Mouse (Mus musculus) midbrain, embryonic 13.5 days (tissue): ENCODE results near the gene Apbb1ip. TPM values are rescaled to one million over a fixed set of nuclear protein-coding genes. Genes with fewer than 3 reads are reported as not detected.

Experiments
- ATAC-seq: fragments of 200-750 bp; cut with Nextera tagmentation; 2 replicates; pipeline ENCODE4 v1.8.0; 2017; ENCODE audit warnings: mild to moderate bottlenecking, moderate TSS enrichment, moderate library complexity
- H3K27ac ChIP-seq: fragments of 300-500 bp; sonication (generic); 2 replicates; pipeline ENCODE4 v1.5.1; 2015; ENCODE audit warnings: inconsistent platforms, mild to moderate bottlenecking, moderate library complexity
- H3K27me3 ChIP-seq: fragments of 300-500 bp; sonication (generic); 2 replicates; pipeline ENCODE4 v1.6.1; 2015; ENCODE audit warnings: mild to moderate bottlenecking, inconsistent platforms
- H3K36me3 ChIP-seq: fragments of 300-500 bp; sonication (generic); 2 replicates; pipeline ENCODE4 v1.6.1; 2015; ENCODE audit warnings: mild to moderate bottlenecking, inconsistent platforms
- H3K4me1 ChIP-seq: fragments of 300-500 bp; sonication (generic); replicated peaks from 2 replicates; pipeline ENCODE4 v1.6.1; 2015; ENCODE audit warnings: inconsistent platforms
- H3K4me2 ChIP-seq: fragments of 300-500 bp; sonication (generic); replicated peaks from 2 replicates; pipeline ENCODE4 v1.6.1; 2015; ENCODE audit warnings: moderate library complexity, mild to moderate bottlenecking, inconsistent platforms
- H3K4me3 ChIP-seq: fragments of 300-500 bp; sonication (generic); replicated peaks from 2 replicates; pipeline ENCODE4 v1.5.1; 2015; ENCODE audit warnings: mild to moderate bottlenecking, inconsistent platforms
- H3K9ac ChIP-seq: fragments of 300-500 bp; sonication (generic); replicated peaks from 2 replicates; pipeline ENCODE4 v1.6.1; 2015; ENCODE audit warnings: mild to moderate bottlenecking, inconsistent platforms
- H3K9me3 ChIP-seq: fragments of 300-500 bp; sonication (generic); 2 replicates; pipeline ENCODE4 v1.6.1; 2016; ENCODE audit warnings: mild to moderate bottlenecking, inconsistent platforms
- WGBS: fragments of 180-500 bp; shearing (Covaris S2); methylation state at CpG from one replicate; pipeline ENCODE4 v1.1.7; 2015; 5-methylcytosine and 5-hydroxymethylcytosine counted together
- polyA plus RNA-seq: library from polyadenylated mRNA; unstranded; fragments of >200 nt; fragmentation: Nextera tagmentation; extraction: Ambion mirVana; gene quantifications from 2 replicates; pipeline ENCODE4 v1.2.1, GENCODE M21; 2015

Apbb1ip gene
- polyA plus RNA-seq, 1 experiment from 2014 or later, result 1.0 TPM

- Histone ChIP-seq H3K4me1 (no peaks in the 10 kb centered on the region), H3K9me3 (no peaks in the 10 kb centered on the region), H3K27ac (no peak overlapping the region), H3K9ac (no peak overlapping the region), H3K27me3 (no peaks in the 10 kb centered on the region), H3K4me2 (no peak overlapping the region), H3K36me3 (no peaks in the 10 kb centered on the region), H3K4me3 (no peak overlapping the region)
- 77% methylated on average over 2 of the region's 2 CpGs for WGBS
- no peak for ATAC-seq
Measured at GRCm38 (mm10) chr2:22753461-22754075, 20.3 kb upstream of the Apbb1ip start.

DNA sequence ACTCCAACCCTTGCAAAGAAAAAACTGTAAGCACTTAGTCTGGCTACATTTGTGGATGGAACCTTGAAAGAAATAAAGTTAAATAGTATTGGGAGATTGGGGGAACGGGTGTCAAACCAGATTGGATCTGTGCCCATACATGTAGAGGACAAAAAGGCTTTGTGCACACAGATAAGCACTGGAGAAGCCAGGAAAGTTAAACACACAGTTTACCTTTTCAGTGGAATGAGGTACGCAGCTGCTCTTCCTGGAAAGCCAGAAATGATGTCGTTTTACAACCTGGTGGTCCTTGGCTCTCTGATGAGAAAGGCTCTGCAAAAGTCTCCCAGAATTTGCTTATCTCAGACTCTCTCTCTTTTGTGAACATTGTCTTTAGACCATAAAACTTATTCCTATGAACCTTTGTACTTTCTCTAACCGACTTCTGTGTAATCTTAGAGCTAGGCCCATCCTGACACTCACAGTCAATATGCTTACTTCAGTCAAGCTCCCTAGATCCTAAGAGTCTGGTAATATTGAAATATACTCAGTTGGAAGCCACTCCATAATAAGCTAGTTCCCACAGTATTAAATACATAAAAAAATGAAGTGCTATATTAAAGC is 19.6 kb upstream of the Apbb1ip start:
- no peak overlapping the region for H3K9ac ChIP-seq
- H3K27me3 ChIP-seq, result no peaks in the 10 kb centered on the region
- no peak overlapping the region for H3K4me3 ChIP-seq
- ATAC-seq, result no peak
- no peak overlapping the region for H3K27ac ChIP-seq
- 87% methylated on average over 4 of the region's 4 CpGs for WGBS
- no peaks in the 10 kb centered on the region for H3K9me3 ChIP-seq
- no peaks in the 10 kb centered on the region for H3K4me1 ChIP-seq
- no peak overlapping the region for H3K4me2 ChIP-seq
- no peaks in the 10 kb centered on the region for H3K36me3 ChIP-seq

DNA sequence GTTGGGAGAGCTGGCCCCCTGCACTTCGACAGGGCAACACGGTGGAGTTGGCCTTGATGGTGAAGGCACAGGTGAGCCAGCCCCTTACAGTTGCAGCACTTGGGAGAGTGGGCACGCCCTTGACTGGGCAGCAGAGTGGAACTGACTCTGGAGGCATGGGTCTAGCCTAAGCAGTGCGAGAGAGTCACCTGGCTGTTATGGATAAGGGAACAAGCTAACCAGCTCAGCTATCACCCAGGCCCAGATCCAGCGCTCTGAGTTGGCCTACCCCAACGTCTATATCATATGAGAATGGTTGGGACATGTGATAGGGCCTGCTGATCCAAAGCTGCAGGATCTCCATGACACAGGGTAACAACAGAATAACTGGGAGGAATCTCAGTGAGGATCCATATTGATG is 18.3 kb upstream of the Apbb1ip start:
- Histone ChIP-seq H3K4me3 (no peak overlapping the region), H3K4me2 (no peak overlapping the region), H3K9me3 (no peaks in the 10 kb centered on the region), H3K4me1 (no peaks in the 10 kb centered on the region), H3K27ac (no peak overlapping the region), H3K36me3 (no peaks in the 10 kb centered on the region), H3K9ac (no peak overlapping the region), H3K27me3 (no peaks in the 10 kb centered on the region)
- ATAC-seq, result 0 out of 2 replicates have a peak, but pooled peaks have one; percentile 24
- 84% methylated on average over 6 of the region's 6 CpGs for WGBS

DNA sequence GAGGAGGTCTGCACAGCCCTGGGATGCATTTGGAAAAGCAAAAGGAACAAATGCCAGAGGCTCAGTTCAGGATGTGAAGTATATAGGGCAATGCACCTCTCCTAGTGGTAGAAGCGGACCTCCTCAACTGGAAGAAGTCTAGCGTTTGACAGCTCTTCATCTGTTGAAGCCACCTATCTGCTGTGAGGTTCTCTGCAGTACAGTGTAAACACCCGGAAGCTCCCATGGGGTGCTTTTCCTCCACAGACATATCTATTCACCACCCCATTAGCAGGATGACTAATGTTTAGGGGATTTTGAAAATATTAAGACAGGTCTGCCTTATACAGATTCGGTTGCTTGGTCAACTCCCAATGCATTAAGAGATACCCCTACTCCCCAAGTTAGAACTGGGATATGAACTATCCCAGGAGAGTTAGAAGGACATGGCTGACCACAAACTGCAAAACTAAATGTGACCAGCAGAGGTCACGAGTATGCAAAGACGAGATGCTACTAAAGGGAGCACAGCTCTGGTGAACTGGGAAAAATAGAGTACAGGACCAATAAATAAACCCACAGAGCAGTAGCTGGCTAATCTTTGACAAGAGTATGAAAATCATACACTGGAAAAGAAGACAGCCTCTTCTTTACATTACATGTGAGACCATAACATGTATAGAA is 15.5 kb upstream of the Apbb1ip start:
- H3K9ac ChIP-seq, result no peak overlapping the region
- 40% methylated on average over 6 of the region's 6 CpGs for WGBS
- H3K27ac ChIP-seq, result no peak overlapping the region
- H3K36me3 ChIP-seq, result no peaks in the 10 kb centered on the region
- no peaks in the 10 kb centered on the region for H3K4me1 ChIP-seq
- H3K4me2 ChIP-seq, result no peak overlapping the region
- H3K27me3 ChIP-seq, result no peaks in the 10 kb centered on the region
- ATAC-seq, result peak; percentile 69; the same call in 1 of the 2 replicates
- no peaks in the 10 kb centered on the region; the same call in 1 of the 2 replicates for H3K9me3 ChIP-seq
- H3K4me3 ChIP-seq, result no peak overlapping the region

DNA sequence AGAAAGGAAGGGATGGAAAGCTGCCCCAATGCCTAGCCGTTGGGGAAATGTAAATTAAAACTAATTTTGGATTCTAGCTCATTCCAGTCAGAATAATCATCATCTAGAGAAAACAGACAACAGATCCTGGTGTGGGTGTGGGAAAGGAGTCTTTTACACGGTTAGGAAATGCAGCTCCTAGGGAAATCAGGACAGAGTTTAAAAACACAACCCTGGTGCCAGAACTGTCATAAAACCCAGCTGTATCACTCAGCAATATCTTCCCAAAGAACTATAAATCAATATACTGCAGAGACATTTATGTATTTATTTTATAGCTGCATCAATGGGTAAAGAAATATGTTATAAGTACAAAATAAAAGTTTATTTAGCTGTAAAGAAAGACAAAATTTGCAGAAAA is 13.4 kb upstream of the Apbb1ip start:
- Histone ChIP-seq H3K4me3 (no peak overlapping the region), H3K4me1 (no peaks in the 10 kb centered on the region), H3K27ac (no peak overlapping the region), H3K9ac (no peak overlapping the region), H3K9me3 (no peaks in the 10 kb centered on the region; the same call in 1 of the 2 replicates), H3K4me2 (no peak overlapping the region), H3K36me3 (no peaks in the 10 kb centered on the region), H3K27me3 (no peaks in the 10 kb centered on the region)
- 70% methylated on average over 2 of the region's 2 CpGs for WGBS
- no peak for ATAC-seq

DNA sequence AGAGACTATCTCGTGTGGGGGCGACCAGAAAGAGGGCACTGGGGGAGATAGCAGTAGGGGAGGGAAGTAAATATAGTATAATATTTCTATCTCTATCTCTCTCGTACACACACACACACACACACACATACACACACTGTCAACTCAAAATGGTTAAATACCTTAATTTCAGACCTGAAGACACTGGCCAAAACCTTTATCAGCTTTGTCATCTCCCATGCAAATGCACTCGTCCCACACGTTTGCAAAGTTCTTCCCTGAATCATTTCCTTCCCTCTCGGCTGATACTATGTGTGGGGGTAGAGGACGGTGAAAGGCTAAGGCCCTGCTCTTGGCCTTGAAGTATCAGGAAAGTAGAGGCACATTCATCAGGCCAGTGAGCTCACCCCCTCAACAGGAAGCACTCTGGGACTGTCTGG is 12.8 kb upstream of the Apbb1ip start:
- no peaks in the 10 kb centered on the region; the same call in 1 of the 2 replicates for H3K9me3 ChIP-seq
- no peak overlapping the region for H3K4me3 ChIP-seq
- H3K27me3 ChIP-seq, result no peaks in the 10 kb centered on the region
- no peaks in the 10 kb centered on the region for H3K36me3 ChIP-seq
- WGBS, result 82% methylated on average over 7 of the region's 7 CpGs
- no peak overlapping the region for H3K27ac ChIP-seq
- no peaks in the 10 kb centered on the region for H3K4me1 ChIP-seq
- no peak overlapping the region for H3K4me2 ChIP-seq
- H3K9ac ChIP-seq, result no peak overlapping the region
- no peak for ATAC-seq

- Histone ChIP-seq H3K9ac (no peak overlapping the region), H3K36me3 (no peaks in the 10 kb centered on the region), H3K4me3 (no peak overlapping the region), H3K27ac (no peak overlapping the region), H3K9me3 (no peaks in the 10 kb centered on the region; the same call in 1 of the 2 replicates), H3K27me3 (no peaks in the 10 kb centered on the region), H3K4me2 (no peak overlapping the region), H3K4me1 (no peaks in the 10 kb centered on the region)
- WGBS, result 75% methylated on average over 5 of the region's 5 CpGs
- ATAC-seq, result no peak
Measured at GRCm38 (mm10) chr2:22764774-22765387, 9.0 kb upstream of the Apbb1ip start.

DNA sequence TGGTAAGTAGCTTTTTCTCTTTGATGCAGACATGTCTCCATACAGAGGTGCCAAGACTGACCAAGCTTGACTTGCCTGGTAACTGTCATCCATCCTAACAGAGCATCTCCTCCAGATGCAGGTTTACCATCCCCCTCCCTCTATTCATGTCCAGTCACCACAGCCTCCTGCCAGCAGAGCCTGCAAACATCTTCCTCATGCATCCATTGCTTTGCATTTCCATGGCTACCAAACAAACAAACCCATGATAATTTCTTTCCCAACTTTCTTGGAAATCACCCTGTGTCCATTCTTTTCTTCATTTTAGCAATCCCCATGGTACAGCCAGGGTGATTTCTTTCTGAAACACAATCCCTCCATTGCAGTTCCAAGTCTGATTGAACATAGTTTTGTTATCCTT is 2.6 kb upstream of the Apbb1ip start:
- Histone ChIP-seq H3K9me3 (no peaks in the 10 kb centered on the region), H3K27me3 (peaks cover 15% of the 10 kb centered on the region; the same call in 1 of the 2 replicates), H3K27ac (no peak overlapping the region), H3K4me1 (peaks cover 8% of the 10 kb centered on the region; the same call in 1 of the 2 replicates), H3K4me3 (no peak overlapping the region), H3K4me2 (no peak overlapping the region), H3K36me3 (no peaks in the 10 kb centered on the region), H3K9ac (no peak overlapping the region)
- no peak for ATAC-seq

DNA sequence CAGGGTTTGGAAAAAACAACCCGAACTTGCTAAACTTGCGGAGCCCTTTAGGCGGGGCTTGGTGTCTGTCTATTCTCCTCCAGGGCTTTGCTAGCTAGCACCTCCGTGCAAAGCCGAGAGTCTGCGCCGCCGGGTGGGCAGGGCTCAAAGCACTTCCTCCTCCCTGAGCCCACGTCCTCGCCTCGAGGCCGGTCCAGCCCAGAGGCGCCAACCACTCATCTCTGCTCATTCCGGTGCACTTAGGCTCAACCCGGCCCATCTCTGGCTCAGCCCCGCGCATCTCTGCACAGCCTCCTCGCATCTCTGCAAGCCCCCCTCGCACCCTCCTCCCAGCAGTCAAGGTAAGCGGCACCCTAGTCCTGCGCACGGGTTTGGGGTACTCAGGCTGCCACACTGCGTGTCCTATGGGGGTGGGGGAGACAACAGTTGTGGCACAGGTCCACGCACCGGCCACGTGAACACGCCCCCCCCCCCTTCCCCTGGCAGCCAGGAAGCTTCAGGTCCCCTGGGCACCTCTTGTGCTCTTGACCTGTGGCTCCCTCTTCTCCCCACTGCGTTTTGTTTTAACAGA is 372 bp downstream of the Apbb1ip start:
- Histone ChIP-seq H3K4me2 (peak overlapping the region; percentile 85), H3K36me3 (no peaks in the 10 kb centered on the region), H3K27me3 (peaks cover 15% of the 10 kb centered on the region; the same call in 1 of the 2 replicates), H3K9me3 (no peaks in the 10 kb centered on the region), H3K4me3 (peak overlapping the region; percentile 47), H3K27ac (no peak overlapping the region), H3K9ac (peak overlapping the region; percentile 69), H3K4me1 (peaks cover 8% of the 10 kb centered on the region; the same call in 1 of the 2 replicates)
- WGBS, result 1% methylated on average over 27 of the region's 28 CpGs
- peak; percentile 90 for ATAC-seq

GRCm38 (mm10) chr2:22775213-22775612 is 1.3 kb downstream of the Apbb1ip start:
- H3K9ac ChIP-seq, result no peak overlapping the region
- WGBS, result 48% methylated on average over 8 of the region's 8 CpGs

GRCm38 (mm10) chr2:22775681-22776080 is 1.8 kb downstream of the Apbb1ip start:
- no peak for ATAC-seq
- WGBS, result 61% methylated on average over 3 of the region's 3 CpGs

More at GRCm38 (mm10) chr2:22775213-22775612, 1.3 kb downstream of the Apbb1ip start:
- peaks cover 15% of the 10 kb centered on the region; the same call in 1 of the 2 replicates for H3K27me3 ChIP-seq
- H3K9me3 ChIP-seq, result no peaks in the 10 kb centered on the region
- peaks cover 8% of the 10 kb centered on the region; the same call in 1 of the 2 replicates for H3K4me1 ChIP-seq
- H3K4me3 ChIP-seq, result no peak overlapping the region
- no peaks in the 10 kb centered on the region for H3K36me3 ChIP-seq
- H3K4me2 ChIP-seq, result no peak overlapping the region
- no peak overlapping the region for H3K27ac ChIP-seq
- ATAC-seq, result no peak

More at GRCm38 (mm10) chr2:22775681-22776080, 1.8 kb downstream of the Apbb1ip start:
- Histone ChIP-seq H3K4me1 (peaks cover 8% of the 10 kb centered on the region; the same call in 1 of the 2 replicates), H3K4me3 (no peak overlapping the region), H3K27me3 (peaks cover 15% of the 10 kb centered on the region; the same call in 1 of the 2 replicates), H3K9me3 (no peaks in the 10 kb centered on the region), H3K4me2 (no peak overlapping the region), H3K36me3 (no peaks in the 10 kb centered on the region), H3K9ac (no peak overlapping the region), H3K27ac (no peak overlapping the region)
